Mouse (Mus musculus): ENCODE data around the gene Isg15.
A peak's percentile ranks its signal among the peaks of the same experiment; 100 is the strongest.

Isg15 gene

GRCm38 (mm10) chr4:156200623-156201475, at the start of gene Isg15:
TSS of gene Isg15 (minus strand) at chr4:156200818.
- peak; percentile 64 for DNase-seq (ENCODE audit: low spot score)

DNA sequence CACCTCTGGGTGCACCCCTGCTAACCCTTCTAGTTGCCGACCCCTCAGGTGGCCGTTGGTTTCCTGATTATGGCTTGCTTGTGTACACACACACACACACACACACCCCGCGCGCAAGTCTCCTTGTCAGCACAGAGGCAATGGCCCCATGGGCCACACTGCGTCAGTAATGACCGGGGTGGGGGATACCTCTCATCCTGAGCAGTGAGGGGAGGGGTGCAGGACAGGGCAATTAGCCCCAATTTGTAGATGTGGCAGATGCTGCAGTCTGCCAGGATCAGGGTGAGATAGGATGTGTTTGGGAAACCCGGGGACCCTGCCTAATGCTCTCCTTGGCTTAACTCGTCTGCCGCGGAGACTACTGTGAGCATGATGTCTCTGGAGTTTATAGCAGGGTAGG, 48.9 kb upstream of the Isg15 start:
- no peak for DNase-seq (ENCODE audit: low spot score)

DNA sequence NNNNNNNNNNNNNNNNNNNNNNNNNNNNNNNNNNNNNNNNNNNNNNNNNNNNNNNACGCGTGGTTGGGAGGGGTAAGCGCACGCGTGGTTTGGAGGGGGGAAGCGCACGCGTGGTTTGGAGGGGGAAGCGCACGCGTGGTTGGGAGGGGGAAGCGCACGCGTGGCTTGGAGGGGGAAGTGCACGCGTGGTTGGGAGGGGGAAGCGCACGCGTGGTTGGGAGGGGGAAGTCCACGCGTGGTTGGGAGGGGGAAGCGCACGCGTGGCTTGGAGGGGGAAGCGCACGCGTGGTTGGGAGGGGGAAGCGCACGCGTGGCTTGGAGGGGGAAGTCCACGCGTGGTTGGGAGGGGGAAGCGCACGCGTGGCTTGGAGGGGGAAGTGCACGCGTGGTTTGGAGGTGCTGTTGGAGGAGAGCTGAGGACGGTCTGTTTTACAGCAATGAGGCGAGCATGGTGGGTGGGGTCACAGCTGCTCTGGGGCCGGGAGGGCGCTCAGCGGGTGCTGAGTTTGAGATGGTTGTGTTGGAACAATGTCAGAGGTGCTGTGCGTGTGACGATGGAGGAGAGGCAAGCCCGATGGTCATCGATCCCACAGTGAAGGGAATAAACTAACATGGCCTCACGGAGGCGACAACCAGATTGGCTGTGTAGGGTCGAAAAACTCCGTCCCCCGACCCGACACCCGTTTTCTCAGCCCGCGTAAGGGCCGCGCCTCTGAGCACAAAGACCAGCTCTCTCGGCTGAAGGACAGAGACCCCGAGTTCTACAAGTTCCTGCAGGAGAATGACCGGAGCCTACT, 36.2 kb upstream of the Isg15 start:
- no peak for DNase-seq (ENCODE audit: low spot score)

GRCm38 (mm10) chr4:156235808-156236533, 35.4 kb upstream of the Isg15 start, which contains the start of gene Noc2l:
TSS of gene Noc2l (plus strand) at chr4:156236010.
- peak; percentile 92 for DNase-seq (ENCODE audit: low spot score)

GRCm38 (mm10) chr4:156235360-156235770, 34.7 kb upstream of the Isg15 start:
- DNase-seq (ENCODE audit: low spot score): no peak

GRCm38 (mm10) chr4:156234701-156235213, 34.1 kb upstream of the Isg15 start, which contains the start of gene Plekhn1:
TSS of gene Plekhn1 (minus strand) at chr4:156234857.
- peak; percentile 71 for DNase-seq (ENCODE audit: low spot score)

GRCm38 (mm10) chr4:156234021-156234501, 33.4 kb upstream of the Isg15 start:
- no peak for DNase-seq (ENCODE audit: low spot score)

- peak; percentile 25 for DNase-seq (ENCODE audit: low spot score)
Observed at GRCm38 (mm10) chr4:156228393-156229024, 27.9 kb upstream of the Isg15 start.

GRCm38 (mm10) chr4:156227752-156228392, 27.3 kb upstream of the Isg15 start:
- DNase-seq (ENCODE audit: low spot score): peak; percentile 54

DNA sequence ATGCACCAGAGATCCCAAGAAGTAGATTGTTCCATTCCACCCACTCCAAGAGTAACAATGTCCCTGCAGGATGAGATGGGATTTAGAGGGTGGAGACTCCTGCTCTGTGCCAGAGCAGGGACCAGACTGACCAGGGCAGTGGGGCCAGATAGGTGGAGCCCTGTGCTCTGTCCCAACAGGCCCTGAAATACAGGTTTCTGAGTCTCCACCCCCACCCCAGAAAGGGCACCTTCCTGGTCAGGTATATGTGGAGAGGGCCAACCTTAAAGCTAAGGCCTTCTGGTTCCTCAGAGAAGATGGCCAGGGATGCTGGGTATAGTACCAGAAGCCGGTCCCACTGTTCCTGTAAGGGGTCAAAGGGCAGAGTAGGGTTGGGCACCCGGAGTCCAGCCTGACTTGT, 23.7 kb upstream of the Isg15 start:
- DNase-seq (ENCODE audit: low spot score): no peak

DNA sequence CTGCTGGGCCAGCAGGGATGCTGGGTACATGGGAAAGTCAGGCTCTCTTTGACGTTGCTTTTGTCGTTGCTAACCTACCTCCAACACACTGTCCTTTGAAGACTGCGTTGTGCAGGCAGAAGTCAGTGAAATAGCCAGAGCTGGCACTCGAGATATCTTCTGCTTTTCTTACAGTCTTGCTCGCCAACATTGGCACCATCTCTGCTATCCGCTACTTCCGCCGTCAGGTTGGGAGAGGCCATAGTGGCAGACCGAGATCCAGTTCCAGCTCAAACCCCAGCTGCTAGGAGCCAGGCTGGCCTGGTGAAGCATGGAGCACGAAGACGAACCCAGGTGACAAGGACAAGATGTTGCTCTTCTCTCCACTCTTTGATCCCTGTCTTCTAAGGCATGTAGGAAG, 19.3 kb upstream of the Isg15 start:
- DNase-seq (ENCODE audit: low spot score): no peak

GRCm38 (mm10) chr4:156217838-156218237, 17.2 kb upstream of the Isg15 start:
- no peak for DNase-seq (ENCODE audit: low spot score)

GRCm38 (mm10) chr4:156217022-156217669, 16.5 kb upstream of the Isg15 start:
- DNase-seq (ENCODE audit: low spot score): no peak

GRCm38 (mm10) chr4:156216196-156216595, 15.6 kb upstream of the Isg15 start:
- DNase-seq (ENCODE audit: low spot score): no peak

DNA sequence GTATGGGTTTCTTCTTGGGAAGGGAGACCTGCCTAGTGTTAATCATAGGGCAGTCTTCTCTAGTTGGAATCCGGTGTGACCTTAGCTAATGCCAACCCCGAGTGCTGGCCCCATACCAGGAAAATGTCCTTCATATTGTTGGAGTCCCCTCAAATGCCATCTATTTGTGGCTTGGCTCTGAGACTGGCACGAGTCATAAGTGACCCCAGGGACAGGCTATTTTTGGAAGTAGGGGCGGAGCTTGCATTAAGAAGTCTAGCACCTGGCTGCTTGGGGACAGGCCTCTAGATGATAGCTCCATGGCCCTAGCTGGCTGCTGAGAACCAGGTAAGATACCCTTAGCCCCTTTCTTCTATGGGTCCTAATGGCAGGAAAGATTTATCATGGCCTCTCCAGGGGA, 15.0 kb upstream of the Isg15 start, which contains the start of gene Perm1:
Gene Perm1, plus strand, starts transcription at position 220 of the 400 bp plus-strand sequence.
- peak; percentile 57 for DNase-seq (ENCODE audit: low spot score)

- DNase-seq (ENCODE audit: low spot score): no peak
Observed at GRCm38 (mm10) chr4:156213134-156213533, 12.5 kb upstream of the Isg15 start.

- DNase-seq (ENCODE audit: low spot score): no peak
Observed at GRCm38 (mm10) chr4:156209963-156210635, 9.5 kb upstream of the Isg15 start.

DNA sequence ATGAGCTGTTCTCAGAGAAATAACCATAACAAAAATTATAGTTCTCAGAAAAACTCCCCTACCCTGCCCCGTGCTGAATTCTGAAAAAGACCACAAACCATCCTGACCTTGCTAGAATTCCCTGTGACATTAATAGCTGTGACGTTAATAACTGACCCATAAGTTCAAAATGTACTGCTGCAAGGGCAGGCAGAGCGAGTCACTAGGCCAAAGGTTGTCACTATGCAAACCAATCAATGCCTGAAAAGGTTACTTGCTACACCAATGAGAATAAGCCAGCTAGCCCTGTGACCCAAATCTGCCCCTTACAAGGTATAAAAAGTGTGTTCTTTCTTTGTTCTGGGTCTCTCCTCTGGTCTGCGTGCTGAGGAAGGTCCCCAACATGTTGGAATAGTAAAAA, 8.3 kb upstream of the Isg15 start:
- no peak for DNase-seq (ENCODE audit: low spot score)

DNA sequence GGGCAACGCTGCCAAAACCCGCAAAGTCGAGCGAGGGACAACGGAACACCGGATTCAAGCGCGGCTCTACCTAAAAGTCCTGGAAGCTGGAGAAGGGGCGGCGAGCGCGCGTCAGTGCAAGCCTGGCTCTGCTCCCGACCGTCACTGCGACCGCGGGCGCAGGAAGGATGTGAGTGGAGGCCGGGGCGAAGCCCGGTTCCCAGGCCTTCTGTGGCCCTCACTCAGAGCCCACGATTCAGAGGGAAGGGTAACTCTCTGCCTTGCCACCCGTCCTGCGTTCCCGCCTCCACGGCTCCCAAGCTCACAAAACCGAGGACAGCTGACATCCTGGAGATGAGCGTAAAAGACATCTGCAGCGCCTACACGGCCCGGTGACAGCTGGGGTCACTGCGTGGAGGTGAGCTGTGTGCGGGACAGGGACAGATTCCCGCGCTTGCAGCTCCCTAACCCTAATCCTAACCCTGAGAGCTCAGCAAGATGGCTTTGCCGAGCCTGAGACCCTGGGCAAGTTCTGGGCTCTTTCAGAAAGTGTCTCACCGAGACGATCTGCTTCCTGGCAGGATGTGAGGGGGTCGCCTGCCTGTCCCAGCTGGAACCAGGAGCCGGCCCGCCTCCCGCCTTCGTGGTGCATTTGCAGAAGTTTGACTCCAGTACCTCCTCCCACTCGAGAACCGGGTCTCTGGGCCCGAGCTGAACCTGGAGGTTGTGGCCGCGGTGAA, 3.0 kb upstream of the Isg15 start:
- DNase-seq (ENCODE audit: low spot score): no peak
